In genomic region chr6:33950113-33950512, GRCm38 (mm10) we compare ENCODE assay signal across 15 mouse cellular contexts.
DNase-seq lines count a peak whose midpoint lies in the region; TF ChIP-seq lines count a peak whose summit lies in the region.
"Had no signal": no experiment of that assay in that cellular context is flagged by ENCODE, and none has a peak within 500 bp of the region (broad histone marks: within the 10 kb centered on the region; RNA-seq: fewer than 3 reads in every experiment).

No protein-coding gene starts in this region.

- H3K27ac ChIP-seq in layer of hippocampus, adult 2 months: no peak overlapping the region
- no peak overlapping the region for H3K27ac ChIP-seq in ES-E14 (ENCODE audit: insufficient read depth, low read depth, low read length, poor library complexity, severe bottlenecking)
- H3K27ac ChIP-seq: kidney, postnatal 0 days; midbrain, embryonic 10.5 days had no signal

- no peaks in the 10 kb centered on the region for H3K36me3 ChIP-seq in ES-E14 (ENCODE audit: control insufficient read depth, insufficient read depth, low read length, poor library complexity, severe bottlenecking)
- H3K36me3 ChIP-seq: heart, embryonic 12.5 days; midbrain, embryonic 10.5 days had no signal

- H3K9ac ChIP-seq in ES-E14 (ENCODE audit: insufficient read depth, low read depth, low read length, poor library complexity, severe bottlenecking): no peak overlapping the region
- H3K9ac ChIP-seq: heart, embryonic 12.5 days had no signal

- no peak for DNase-seq in layer of hippocampus, adult 2 months (ENCODE audit: low spot score in 2 of 2)
- DNase-seq in layer of hippocampus, adult 11-12 months (ENCODE audit: low spot score): no peak
- DNase-seq in thymus, postnatal 25 days: peak; percentile 9
- no peak for DNase-seq in thymus, postnatal 10 days (ENCODE audit: low spot score in 2 of 2)
- DNase-seq in ES-E14 (ENCODE audit: low read depth, low spot score): peak; percentile 24
- DNase-seq in right cerebral cortex, adult 2 months (ENCODE audit: low spot score in 2 of 2): no peak
- DNase-seq in kidney, adult 9 months: no peak
- DNase-seq: cerebellum, postnatal 36 days; gastrocnemius, postnatal 25 days; heart, postnatal 4 days; lung, postnatal 14 days had no signal

- in situ Hi-C loops in ES-E14 (cut with MboI; ENCODE audit: low sequenced_read_pairs in 2 of 2, unreplicated experiment in 2 of 2): no loop called here

- H3K9me3 ChIP-seq in ES-E14 (ENCODE audit: control insufficient read depth, insufficient read depth, low read depth, low read length): no peaks in the 10 kb centered on the region
- H3K9me3 ChIP-seq: midbrain, embryonic 10.5 days had no signal

- no peak overlapping the region for H3K4me3 ChIP-seq in layer of hippocampus, adult 2 months
- no peak overlapping the region for H3K4me3 ChIP-seq in ES-E14 (ENCODE audit: insufficient read depth in 1 of 2, low read depth in 1 of 2, low read length in 2 of 2, poor library complexity in 1 of 2, severe bottlenecking in 1 of 2)
- H3K4me3 ChIP-seq: heart, embryonic 12.5 days; midbrain, embryonic 10.5 days; myocyte had no signal

- H3K4me1 ChIP-seq in ES-E14 (ENCODE audit: control insufficient read depth in 2 of 2, insufficient read depth in 2 of 2, low read length in 2 of 2, poor library complexity in 1 of 2): no peaks in the 10 kb centered on the region

- peak; percentile 58 for TF ChIP-seq CTCF in layer of hippocampus, adult 2 months (conservative IDR thresholded peaks at IDR 0.05)

TF ChIP-seq in ES-E14, 5 proteins besides CTCF, POLR2A, EP300 and RAD21:
- no peak for TF ChIP-seq ZC3H11A (IDR thresholded peaks at IDR 0.05; ENCODE audit: borderline replicate concordance, low read depth, low read length)

Comparison
In these comparisons a context has a peak if more than half of its experiments do, and no peak if none do; other contexts are left out.
1. DNase-seq: peak in thymus, postnatal 25 days (single experiment) and ES-E14 (single experiment); none in layer of hippocampus, adult 2 months (0 of 2), layer of hippocampus, adult 11-12 months (single experiment), thymus, postnatal 10 days (0 of 2), right cerebral cortex, adult 2 months (0 of 2) and kidney, adult 9 months (single experiment).